Mouse (Mus musculus) kidney, postnatal 36 days (tissue): Measurements from ENCODE around the gene Fkbp2.

Experiments
- DNase-seq, 2 experiments: peaks; one replicate each; pipeline ENCODE4 v3.0.0; 2021 to 2022; ENCODE audit warnings: mixed read lengths in 2 of 2

Fkbp2 gene

DNA sequence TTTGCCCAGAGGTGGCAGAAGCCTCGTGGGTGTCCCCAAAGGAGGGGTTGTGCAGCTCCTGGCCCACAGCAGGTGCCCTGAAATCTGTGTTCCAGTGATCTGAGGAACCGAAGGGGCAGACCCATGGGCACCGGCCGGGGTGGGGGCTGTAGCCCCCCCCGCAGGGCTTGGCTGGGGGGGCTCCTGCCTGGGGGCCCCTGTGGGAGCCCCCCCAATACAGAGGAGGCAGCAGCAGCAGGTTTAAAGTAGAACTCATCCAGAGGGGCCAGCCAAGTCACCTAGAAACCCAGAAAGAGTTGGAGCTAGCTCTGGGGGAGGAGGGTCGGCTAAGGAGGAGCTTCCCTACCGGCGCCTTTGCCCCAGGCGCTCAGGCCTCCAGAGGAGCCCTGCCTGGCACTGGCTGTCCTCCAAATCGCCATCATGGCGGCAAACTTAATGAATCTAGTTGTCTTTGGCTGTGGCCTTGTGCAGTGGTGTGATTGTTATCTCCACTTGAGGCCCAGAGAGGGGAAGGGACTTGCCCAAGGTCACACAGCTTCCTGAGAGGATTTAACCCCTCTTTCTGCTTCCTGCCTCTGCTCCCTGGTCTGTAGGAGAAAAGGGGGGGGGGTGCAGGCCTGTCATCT is 9.7 kb downstream of the Fkbp2 start:
- DNase-seq: peak in 1 of 2 experiments; percentile 37

DNA sequence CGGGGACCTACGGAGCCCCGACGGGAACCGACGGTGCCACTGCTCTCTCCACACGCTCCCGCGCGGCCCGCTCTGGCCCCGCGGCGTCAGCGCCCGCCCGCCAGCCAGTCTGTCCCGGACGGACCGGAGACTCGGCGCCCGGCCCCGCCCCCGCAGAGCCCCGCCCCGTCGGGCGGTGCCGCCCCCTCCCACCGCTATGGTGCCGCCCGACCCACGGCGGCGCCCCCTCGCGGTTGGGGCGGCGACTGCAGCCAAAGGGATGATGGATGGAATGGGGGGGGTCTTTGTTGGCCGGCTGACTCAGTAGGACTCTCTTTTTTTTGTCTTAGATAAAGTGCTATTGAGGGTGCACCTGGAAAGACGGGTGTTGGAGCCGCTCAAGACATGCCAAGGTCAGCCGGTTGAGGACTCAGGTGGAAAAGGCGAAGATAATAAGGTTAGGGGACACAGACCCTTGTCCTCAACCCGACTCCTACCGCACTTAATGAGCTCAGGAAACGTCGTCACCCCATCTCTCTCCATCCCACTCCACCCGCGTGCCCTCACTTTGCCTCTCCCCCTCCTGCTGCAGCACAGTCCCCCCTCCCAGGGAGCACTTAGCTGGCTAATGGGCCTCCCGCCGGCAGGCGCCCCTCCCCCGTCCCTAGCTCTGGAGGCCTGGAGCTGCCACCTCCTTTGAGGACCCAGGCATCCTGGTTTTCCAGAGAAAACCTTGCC is 10.5 kb downstream of the Fkbp2 start:
- peak; percentile 70 to 93 for DNase-seq

DNA sequence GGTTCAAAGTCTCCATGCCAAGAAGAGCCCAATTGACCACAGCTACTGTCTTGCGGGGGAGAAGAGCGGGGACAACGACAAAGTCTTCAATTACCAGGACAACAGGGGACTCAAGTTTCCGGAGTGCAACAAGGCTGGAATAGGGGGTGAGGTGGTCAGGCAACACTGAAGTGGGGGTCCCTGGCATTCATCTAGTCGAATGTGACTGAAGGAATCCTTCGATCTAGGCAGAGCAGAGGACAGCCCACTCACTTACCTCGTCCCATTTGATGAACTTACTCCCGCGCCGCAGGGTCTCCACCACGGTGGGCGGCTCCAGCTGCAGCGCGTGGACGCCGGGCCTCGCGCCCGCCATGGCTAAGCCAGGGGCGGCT is 11.0 kb downstream of the Fkbp2 start:
- no peak for DNase-seq

DNA sequence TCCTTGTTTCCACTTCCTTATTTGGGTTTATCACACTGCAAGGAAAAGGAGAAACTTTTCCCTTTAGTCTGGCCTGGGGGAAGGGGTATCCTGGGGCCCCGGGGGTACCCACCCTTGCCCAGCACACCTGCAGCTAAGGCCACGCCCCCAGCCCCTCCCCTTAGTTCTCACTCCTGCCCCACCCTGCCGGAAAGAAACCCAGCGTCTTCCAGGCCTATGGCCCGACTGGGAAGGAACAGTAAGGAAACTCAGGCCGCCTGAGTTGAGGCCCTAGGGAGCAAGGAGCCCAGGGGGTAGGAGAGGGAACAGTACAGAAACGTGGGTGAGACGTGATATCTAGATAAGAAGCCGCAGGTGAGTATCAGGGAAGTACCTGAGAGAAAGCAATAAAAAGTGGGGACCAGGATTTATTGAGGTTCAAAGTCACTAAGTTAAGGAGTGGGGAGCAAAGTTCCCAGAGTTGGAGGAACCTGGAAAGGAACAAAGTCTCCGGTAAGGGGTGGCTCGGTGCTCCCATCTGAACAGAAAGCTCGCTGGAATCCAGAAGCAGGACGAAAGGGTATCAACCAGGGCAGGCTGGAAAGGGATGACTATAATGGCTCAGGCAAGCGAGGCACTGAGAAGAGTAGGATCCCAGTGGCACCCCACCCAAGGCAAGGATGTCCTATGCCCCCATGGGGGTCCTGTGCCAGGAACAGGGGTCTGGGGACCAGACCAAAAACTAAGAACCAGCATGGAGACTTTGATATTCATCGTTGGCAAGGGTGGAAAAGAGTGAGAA is 11.6 kb downstream of the Fkbp2 start:
- peak; percentile 48 to 81 for DNase-seq

DNA sequence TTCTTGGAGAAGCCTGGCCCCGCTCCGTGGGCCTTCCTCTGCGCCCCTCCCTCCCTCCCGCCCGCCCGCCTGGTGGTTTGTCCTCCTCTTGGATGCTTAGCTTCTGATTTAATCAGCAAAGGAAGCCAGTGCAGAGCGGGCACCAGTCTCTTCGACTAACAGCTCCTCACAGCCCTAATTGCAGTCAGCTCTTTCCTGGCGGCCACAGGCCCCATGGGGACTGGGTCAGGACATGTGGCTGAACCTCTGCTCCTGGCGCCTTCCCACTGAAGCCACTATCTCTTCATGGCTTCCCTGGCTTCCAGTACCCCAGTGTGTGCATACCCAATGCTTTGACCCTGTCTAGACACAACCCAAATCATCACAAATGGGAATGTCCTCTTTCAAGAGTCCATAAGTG is 23.8 kb downstream of the Fkbp2 start:
- DNase-seq: no peak

DNA sequence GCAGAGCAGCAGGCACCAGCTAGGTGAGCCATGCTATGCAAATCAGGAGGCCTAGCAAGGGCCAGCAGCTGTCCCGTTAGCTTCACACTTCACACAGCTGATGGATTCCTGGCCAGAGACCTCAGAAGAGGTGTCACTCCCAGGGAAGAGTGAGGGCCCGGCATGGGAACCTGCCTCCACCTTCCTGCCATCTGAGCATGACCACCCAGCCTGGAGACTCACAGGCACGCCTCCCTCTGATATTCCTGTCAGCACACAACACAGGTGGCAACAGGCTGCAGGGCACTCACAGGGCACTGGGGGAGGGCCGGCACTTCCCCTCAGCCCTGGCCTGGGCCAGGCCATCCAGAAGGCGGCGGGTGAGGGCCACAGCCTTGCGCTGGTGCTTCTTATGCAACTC is 24.9 kb downstream of the Fkbp2 start:
- DNase-seq: no peak

DNA sequence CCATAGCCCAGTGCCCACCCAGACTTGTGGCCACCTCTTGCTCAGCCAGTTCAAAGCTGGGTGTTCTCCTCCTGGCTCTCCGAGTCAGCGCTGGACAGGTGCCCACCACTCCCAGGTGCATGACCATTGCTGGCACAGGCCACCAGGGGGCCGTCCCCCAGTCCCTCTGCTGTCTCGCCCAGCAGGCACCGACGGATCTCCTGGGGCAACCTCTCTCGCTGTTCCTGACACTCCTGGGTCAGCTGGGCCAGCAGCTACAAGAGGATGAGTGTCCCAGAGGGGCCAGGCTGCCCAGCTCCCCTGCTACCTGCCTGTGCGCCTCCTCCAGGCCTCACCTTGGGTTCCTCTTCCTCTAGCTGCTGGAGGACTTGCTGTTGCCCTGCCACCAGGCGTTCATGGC is 26.3 kb downstream of the Fkbp2 start:
- DNase-seq: peak; percentile 69 to 86

DNA sequence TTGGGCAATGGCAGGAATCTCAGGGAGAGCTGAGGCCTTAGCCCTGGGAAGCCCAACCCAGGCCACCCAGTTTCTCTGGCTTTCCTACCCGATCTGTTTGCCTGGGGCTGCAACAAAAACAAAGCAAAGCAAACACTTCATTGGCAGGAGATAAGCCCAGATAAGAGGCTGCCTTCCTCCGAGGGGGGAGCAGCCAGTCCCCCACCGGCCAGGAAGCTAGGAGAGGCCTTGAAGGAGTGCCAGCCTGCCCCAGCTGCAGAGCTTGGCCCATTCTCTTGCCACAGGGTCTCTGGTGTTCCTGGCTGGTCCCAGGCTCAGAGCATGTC is 27.6 kb downstream of the Fkbp2 start:
- peak; percentile 75 to 77 for DNase-seq

DNA sequence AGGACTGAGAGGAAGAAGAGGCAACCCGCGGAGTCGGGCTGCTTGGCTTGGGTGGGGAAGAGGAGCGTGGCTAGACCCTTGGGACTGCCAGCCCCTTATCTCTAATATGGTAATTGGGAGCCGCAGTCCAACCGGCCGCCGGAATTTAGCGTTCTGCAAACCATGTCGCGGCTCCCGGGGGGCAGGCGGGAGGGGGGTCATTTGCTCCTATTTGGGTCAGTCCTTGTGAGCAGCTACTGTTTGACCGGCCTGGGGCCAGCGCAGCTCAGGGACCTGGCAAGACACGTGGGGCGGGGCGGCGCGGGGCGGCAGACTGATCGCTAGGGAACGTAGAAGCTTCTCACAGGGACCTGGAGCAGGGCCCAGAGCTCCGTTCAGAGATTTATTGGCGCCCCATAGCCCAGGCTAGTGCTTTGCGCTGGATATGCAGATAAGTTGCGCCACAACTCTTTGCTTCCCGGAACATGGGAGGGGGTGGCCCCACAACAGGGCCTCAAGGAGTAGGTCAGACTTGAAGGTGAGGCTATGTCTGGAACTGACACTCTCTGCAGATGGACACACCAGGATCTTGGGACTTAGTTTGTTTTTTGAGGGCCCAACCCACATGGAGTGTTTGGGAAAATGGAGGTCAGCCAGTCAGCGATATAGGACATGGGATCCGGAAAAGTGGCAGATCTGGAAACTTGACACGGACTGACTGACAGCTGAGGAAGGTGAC is 28.1 kb downstream of the Fkbp2 start:
- peak; percentile 92 to 93 for DNase-seq

DNA sequence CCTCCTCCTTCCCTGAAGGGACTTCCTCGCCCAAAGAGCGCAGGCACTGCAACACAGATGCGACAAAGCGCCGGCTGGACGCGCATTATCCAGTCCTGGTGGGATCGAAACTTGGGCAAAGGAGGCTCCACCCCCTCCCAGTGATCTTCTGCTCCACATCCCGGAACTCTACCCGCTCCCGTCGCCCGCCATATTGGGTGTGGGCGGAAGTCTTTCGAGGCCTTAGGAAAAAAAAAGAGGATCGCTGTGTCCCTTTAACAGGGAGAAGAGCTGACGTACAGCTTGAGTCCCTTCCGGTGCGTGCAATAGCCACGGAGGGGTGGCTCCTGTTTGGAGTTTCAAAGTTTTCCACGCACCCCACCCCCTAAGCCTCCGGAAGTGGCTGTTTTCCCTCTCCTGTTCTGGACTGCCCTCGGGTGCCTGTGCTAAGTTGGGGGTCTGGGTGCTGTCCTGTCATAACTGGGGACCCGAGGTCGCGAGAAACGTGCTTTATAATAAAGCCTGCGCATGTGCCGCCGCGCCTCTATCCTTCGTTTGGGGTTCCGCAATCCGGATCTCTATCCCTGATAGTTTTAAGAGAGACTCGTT is 28.8 kb downstream of the Fkbp2 start:
- DNase-seq: peak; percentile 96 to 97

DNA sequence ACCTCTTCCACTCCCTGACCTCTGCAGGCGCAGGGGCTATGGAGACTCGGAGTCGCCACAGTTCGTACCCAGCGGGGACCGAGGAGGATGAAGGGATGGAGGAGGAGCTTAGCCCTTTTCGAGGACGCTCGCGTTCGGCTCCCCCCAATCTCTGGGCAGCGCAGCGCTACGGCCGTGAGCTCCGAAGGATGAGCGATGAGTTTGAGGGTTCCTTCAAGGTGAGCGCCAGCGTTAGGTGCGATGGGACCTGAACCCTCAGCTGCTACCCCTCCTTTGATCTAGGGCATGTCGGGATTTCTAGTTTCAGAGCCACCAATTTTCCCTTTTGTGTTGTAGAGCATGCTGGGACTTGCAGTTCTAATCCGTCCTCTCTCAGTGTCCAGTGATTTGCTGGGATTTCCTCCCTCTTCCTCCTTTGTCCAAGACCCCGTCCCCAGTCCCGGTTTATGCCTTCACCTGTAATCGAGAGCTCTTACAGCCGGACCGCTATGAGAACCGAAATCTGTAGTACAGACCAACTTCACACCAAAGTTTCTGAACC is 29.6 kb downstream of the Fkbp2 start:
- DNase-seq: peak; percentile 63 to 66

DNA sequence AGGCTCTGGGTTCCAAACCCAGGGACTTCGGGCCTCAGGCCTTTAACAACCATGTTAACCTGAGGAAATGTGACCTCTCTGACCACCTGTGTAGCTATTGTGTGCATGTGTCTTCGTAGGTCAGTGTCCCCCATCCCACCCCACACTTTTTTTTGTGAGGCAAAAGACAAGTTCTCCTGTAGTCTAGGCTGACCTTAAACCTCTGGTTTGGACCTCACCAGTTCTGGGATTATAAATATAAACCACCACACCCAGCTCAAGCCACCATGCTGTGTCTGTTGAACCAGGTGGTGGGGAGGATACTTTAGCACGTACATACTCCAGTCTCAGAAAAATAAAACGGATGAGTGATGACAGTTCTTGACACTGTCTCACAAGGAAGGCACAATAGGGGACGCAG is 30.4 kb downstream of the Fkbp2 start:
- DNase-seq: no peak

DNA sequence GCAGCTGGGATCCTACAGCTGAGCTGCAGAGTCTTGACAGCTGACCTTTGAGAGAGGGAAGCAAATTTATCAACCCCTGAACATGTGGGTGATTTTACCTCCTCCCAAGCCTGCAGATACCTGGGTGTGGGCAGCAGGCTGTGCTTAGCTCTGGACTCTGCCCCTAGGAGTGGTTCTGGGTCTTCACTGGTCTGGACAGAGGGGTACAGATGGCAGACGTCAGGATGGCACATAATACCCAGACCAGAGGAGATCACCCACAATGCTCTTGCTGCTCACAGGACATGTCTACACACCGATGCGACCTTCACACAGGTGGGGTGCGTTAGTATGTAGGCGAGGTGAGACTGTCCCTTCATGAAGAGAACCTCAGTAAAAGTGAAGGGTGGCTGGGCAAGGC is 30.8 kb downstream of the Fkbp2 start:
- DNase-seq: no peak

DNA sequence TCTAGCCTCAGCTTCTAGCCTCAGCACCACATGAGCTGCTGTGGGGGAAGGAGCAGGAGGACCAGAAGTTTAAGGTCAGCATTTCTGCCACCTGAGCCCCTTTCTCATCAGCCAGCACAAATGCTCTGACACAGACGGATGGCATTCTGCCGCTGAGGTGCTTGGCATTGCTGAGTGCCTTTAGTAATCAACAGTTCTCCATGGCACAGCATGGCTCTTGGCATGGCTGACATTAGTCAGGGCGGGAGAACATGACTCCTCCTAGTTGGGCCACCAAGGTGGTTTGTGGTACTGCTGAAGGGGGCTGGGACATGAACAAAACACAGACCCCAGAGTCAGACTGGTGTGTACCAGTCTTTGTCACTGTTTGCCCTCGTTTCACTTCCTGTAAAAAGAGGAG is 32.1 kb downstream of the Fkbp2 start:
- DNase-seq: no peak

DNA sequence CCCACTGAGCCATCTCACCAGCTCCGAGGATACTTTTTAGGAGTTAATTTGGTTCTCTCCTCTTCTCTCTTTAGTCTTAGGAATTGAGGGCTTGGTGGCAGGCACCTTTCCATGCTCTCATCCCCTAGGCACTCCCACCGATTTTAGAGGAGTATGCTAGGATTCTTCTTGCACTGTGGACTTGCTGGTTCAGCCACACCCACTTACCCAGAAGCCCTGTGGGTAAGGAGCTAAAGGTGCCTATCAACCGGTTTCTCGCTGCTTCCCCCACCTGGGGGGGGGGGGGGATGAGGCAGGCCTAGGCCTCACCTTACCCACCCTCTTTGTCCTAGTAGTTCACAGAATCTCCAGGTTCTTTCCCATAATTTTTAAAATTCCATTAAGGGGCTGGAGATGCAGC is 32.6 kb downstream of the Fkbp2 start:
- DNase-seq: no peak

DNA sequence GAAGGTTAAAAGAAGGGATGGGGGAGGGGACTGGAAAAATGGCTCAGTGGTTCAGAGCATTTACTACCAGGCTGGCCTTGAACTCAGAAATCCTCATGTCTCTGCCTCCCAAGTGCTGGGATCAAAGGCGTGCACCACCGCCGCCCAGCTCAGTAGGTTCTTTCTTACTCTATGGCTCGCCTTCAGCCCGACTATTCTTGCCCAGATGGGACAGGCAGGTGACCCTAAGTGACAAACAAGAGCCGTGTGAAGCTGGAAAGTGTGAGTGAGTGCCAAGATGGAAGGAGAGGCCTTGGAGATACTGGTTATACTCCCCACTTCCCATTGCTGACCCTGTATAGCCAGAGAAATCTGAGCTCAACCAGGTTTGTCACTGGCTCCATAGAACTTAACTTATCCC is 36.6 kb downstream of the Fkbp2 start:
- no peak for DNase-seq

DNA sequence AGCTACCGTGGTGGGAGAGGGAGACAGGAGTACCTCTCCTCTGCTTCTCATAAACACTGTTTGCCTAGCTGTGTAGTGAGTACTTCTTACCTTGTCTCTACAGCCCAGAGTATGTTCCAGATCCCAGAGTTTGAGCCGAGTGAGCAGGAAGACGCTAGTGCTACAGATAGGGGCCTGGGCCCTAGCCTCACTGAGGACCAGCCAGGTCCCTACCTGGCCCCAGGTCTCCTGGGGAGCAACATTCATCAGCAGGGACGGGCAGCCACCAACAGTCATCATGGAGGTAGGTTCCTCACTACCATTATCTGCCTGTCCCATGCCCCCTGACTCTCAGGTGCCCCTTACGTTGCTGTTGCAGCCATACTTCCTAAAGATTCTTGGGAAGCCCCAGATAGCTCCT is 37.5 kb downstream of the Fkbp2 start:
- no peak for DNase-seq

DNA sequence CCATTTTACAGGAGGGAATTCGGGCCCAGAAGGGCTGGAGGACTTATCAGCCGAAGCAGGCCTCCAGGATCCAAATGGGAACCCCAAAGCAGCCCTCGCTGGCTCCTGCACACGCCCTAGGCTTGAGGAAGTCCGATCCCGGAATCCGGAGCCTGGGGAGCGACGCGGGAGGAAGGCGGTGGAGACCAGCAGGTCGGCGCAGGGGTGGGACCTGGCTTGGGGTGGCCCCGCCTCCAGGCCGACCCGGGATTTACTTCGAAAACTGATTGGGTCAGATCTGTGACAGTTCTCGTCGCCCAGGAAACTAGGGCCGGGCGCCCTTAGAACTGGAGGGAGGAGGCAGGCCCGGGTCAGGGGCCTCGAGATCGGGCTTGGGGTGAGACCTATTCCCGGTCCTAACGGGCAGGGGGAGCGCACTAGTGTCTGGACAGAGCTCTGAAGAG is 38.0 kb downstream of the Fkbp2 start, which contains the start of gene Gpr137:
Gpr137 (minus strand) TSS at position 232 of the 443 bp plus-strand sequence.
- DNase-seq: peak; percentile 98 to 99

DNA sequence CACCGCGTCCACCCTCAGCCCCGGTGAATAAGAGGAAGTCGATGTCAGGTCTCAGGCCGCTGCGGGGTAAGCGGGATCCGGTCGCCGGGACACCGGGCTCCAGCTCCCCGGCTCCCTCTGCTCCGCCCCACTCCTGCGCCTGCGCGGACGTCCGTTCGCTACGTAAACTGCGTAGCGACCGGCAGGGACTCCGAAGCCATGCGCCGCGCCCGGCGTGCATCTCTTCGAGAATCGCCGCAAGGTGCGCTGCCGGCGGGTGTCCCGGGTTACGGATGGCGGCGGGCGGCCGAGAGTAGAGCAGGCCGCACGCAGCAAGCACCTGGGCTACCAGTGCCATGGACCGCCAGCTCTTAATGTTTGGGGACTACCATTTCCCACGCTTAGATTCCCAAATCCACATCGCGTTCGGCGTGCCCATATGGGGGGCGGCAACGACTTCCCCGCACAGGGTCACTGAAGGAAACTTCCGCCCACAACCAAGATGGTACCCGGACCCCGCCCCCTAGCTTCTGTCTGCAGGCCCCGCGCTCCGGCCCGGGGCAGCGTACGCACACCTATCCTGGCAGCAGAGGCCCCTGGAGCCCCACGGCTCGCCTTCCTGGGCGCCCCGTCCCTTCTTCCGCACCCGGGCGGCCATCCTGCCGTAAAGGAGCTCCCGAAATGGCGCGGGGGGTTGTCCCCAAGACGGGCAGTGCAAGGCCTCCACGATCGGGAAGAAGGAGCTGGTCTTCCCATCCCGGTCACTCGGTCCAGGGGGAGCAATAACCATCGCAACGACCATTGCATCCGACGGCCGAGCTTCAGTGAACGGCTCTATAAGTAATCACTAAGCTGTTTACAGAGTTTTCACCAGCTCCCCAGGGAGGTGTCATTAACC is 38.7 kb downstream of the Fkbp2 start, which contains the start of gene Bad:
Bad (plus strand) TSS at position 490 of the 877 bp plus-strand sequence.
- peak; percentile 94 to 97 for DNase-seq

DNA sequence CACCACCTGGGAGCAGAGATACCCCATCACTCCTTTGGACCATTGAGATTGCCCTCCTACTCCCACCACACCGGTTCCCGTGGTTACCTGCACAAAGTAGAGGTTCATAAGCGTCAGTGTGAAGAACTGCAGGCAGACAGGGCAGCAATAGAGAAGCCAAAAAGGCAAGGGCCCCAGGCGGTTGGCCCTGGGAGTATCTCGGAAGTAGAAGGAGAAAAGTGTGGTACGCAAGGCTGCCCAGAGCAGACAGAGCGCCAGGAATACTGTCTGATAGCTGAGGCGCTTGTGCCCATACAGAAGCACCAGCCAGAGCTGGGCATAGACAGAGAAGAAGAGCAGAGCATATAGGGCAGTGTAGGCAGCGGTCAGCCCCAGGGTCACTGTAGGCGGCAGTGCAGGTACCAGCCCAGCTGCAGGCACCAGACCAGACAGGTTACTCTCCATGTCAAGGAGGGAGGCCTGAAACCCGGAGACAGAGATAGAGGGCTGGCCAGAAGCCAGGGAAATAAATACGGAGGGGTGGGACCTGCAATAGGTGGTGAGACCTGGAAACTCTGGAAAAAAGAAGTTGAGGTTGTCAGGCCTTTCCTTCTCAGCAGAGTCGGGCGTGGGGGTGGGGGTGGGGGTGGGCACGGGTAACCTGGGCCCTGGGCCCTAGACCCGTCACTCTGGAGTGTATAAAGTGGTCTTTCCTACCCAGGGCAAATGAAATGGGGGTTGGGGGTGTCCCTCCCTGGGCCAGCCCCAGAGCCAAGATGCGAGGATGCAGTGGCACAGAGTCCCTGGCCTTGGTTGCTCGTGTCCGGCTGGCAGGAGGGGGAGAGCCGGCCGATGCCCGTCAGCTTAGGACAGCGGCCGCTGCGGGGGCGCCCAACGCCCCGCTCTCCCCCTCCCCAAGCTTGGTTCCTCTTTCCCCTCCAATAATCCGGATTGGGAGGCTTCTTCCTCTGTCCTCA is 39.6 kb downstream of the Fkbp2 start:
- DNase-seq: peak in 1 of 2 experiments; percentile 24
